Mouse (Mus musculus) neutrophil, adult 5-6 weeks (primary cell): ENCODE results near the gene Foxl1. TPM values are rescaled to one million over a fixed set of nuclear protein-coding genes. Genes with fewer than 3 reads are reported as not detected.

Source experiments
- ATAC-seq: fragments of 151-379, 151-347 bp; 2 replicates; pipeline ENCODE4 v1.8.0; 2017; ENCODE audit warnings: mild to moderate bottlenecking, moderate TSS enrichment; ENCODE audit not compliant: insufficient number of reproducible peaks, poor library complexity, low FRiP score, severe bottlenecking; ENCODE audit errors: extremely low read depth
- total RNA-seq: library from RNA; stranded (forward); fragments of 200-1000 nt; gene quantifications from 2 replicates; pipeline ENCODE4 v1.2.3, GENCODE M21; 2017

The Foxl1 gene
- not detected in 2 replicates for total RNA-seq

- no peak for ATAC-seq
Measured at GRCm38 (mm10) chr8:121127756-121128375, at the start of gene Foxl1. Foxl1 (plus strand) TSS chr8:121127940.

GRCm38 (mm10) chr8:121078721-121079120 lies 49.0 kb upstream of the Foxl1 start:
- ATAC-seq: no peak

- ATAC-seq: no peak
Measured at GRCm38 (mm10) chr8:121079201-121079600, 48.5 kb upstream of the Foxl1 start.

GRCm38 (mm10) chr8:121079944-121080343 lies 47.8 kb upstream of the Foxl1 start:
- ATAC-seq: no peak

GRCm38 (mm10) chr8:121080361-121081090 lies 47.2 kb upstream of the Foxl1 start:
- no peak for ATAC-seq

- no peak for ATAC-seq
Measured at GRCm38 (mm10) chr8:121081398-121081797, 46.3 kb upstream of the Foxl1 start.

- no peak for ATAC-seq
Measured at GRCm38 (mm10) chr8:121082218-121083092, 45.3 kb upstream of the Foxl1 start.

GRCm38 (mm10) chr8:121083093-121083935 lies 44.4 kb upstream of the Foxl1 start:
- ATAC-seq: no peak

GRCm38 (mm10) chr8:121083936-121084209 lies 43.9 kb upstream of the Foxl1 start:
- ATAC-seq: no peak

GRCm38 (mm10) chr8:121084210-121084951 lies 43.4 kb upstream of the Foxl1 start, which contains the start of gene Foxf1:
Foxf1 (plus strand) TSS chr8:121084386.
- no peak for ATAC-seq

GRCm38 (mm10) chr8:121085011-121085410 lies 42.7 kb upstream of the Foxl1 start:
- ATAC-seq: no peak

- ATAC-seq: no peak
Measured at GRCm38 (mm10) chr8:121085561-121085960, 42.2 kb upstream of the Foxl1 start.

- ATAC-seq: no peak
Measured at GRCm38 (mm10) chr8:121086004-121086900, 41.5 kb upstream of the Foxl1 start.

GRCm38 (mm10) chr8:121088281-121088680 lies 39.5 kb upstream of the Foxl1 start:
- ATAC-seq: no peak

GRCm38 (mm10) chr8:121088871-121089630 lies 38.7 kb upstream of the Foxl1 start:
- no peak for ATAC-seq

- no peak for ATAC-seq
Measured at GRCm38 (mm10) chr8:121089631-121090380, 37.9 kb upstream of the Foxl1 start.
